Mouse (Mus musculus): ENCODE measurements around the gene Hoxa3. TPM values are rescaled to one million over a fixed set of nuclear protein-coding genes. Genes with fewer than 3 reads are reported as not detected.

Hoxa3 gene
- not detected in 2 replicates for polyA plus RNA-seq (2012; ENCODE audit: insufficient read depth, insufficient read length, missing spikeins)

GRCm38 (mm10) chr6:52213119-52213986 is at the start of gene Hoxa3, which contains the start of gene Gm28308:
Gene Hoxa3 (minus strand): TSS chr6:52213336.
Gene Gm28308 (minus strand): TSS chr6:52213339.
- Histone ChIP-seq H3K4me3 (ENCODE audit: insufficient read depth, low read length) (peak within 1 kb of the TSS; percentile 55), H3K4me1 (ENCODE audit: control insufficient read depth, insufficient read depth, low read length) (peaks cover 4% of the 10 kb centered on the region), H3K27ac (ENCODE audit: insufficient read depth, low read depth, low read length) (no peak within 1 kb of the TSS)
- no peak for TF ChIP-seq CTCF (IDR thresholded peaks at IDR 0.05; ENCODE audit: low read depth, low read length)
- TF ChIP-seq POLR2A (IDR thresholded peaks at IDR 0.05; ENCODE audit: borderline replicate concordance, low read depth, low read length): no peak

- no peak for TF ChIP-seq POLR2A (IDR thresholded peaks at IDR 0.05; ENCODE audit: borderline replicate concordance, low read depth, low read length)
- no peak for TF ChIP-seq CTCF (IDR thresholded peaks at IDR 0.05; ENCODE audit: low read depth, low read length)
- no peaks in the 10 kb centered on the region for H3K4me1 ChIP-seq (ENCODE audit: control insufficient read depth, insufficient read depth, low read length)
- peak overlapping the region; percentile 21 for H3K4me3 ChIP-seq (ENCODE audit: insufficient read depth, low read length)
- H3K27ac ChIP-seq (ENCODE audit: insufficient read depth, low read depth, low read length): no peak overlapping the region
Measured at GRCm38 (mm10) chr6:52262463-52263320, 49.6 kb upstream of the Hoxa3 start.

- Histone ChIP-seq H3K27ac (ENCODE audit: insufficient read depth, low read depth, low read length) (no peak overlapping the region), H3K4me1 (ENCODE audit: control insufficient read depth, insufficient read depth, low read length) (no peaks in the 10 kb centered on the region), H3K4me3 (ENCODE audit: insufficient read depth, low read length) (peak overlapping the region; percentile 21)
- TF ChIP-seq CTCF (IDR thresholded peaks at IDR 0.05; ENCODE audit: low read depth, low read length) (no peak), POLR2A (IDR thresholded peaks at IDR 0.05; ENCODE audit: borderline replicate concordance, low read depth, low read length) (no peak)
Measured at GRCm38 (mm10) chr6:52261751-52262462, 48.8 kb upstream of the Hoxa3 start.

- Histone ChIP-seq H3K4me1 (ENCODE audit: control insufficient read depth, insufficient read depth, low read length) (no peaks in the 10 kb centered on the region), H3K4me3 (ENCODE audit: insufficient read depth, low read length) (peak within 1 kb of the TSS; percentile 38), H3K27ac (ENCODE audit: insufficient read depth, low read depth, low read length) (no peak within 1 kb of the TSS)
- TF ChIP-seq CTCF (IDR thresholded peaks at IDR 0.05; ENCODE audit: low read depth, low read length) (no peak), POLR2A (IDR thresholded peaks at IDR 0.05; ENCODE audit: borderline replicate concordance, low read depth, low read length) (no peak)
Measured at GRCm38 (mm10) chr6:52260654-52261575, 47.8 kb upstream of the Hoxa3 start, which contains the start of gene Hoxa13. Gene Hoxa13 (minus strand): TSS chr6:52260880.

GRCm38 (mm10) chr6:52259811-52260261 is 46.7 kb upstream of the Hoxa3 start:
- TF ChIP-seq POLR2A (IDR thresholded peaks at IDR 0.05; ENCODE audit: borderline replicate concordance, low read depth, low read length) (no peak), CTCF (IDR thresholded peaks at IDR 0.05; ENCODE audit: low read depth, low read length) (no peak)
- Histone ChIP-seq H3K4me3 (ENCODE audit: insufficient read depth, low read length) (peak overlapping the region; percentile 19), H3K4me1 (ENCODE audit: control insufficient read depth, insufficient read depth, low read length) (no peaks in the 10 kb centered on the region), H3K27ac (ENCODE audit: insufficient read depth, low read depth, low read length) (no peak overlapping the region)

- H3K4me3 ChIP-seq (ENCODE audit: insufficient read depth, low read length): no peak overlapping the region
- TF ChIP-seq POLR2A (IDR thresholded peaks at IDR 0.05; ENCODE audit: borderline replicate concordance, low read depth, low read length) (no peak), CTCF (IDR thresholded peaks at IDR 0.05; ENCODE audit: low read depth, low read length) (no peak)
- H3K27ac ChIP-seq (ENCODE audit: insufficient read depth, low read depth, low read length): no peak overlapping the region
- no peaks in the 10 kb centered on the region for H3K4me1 ChIP-seq (ENCODE audit: control insufficient read depth, insufficient read depth, low read length)
Measured at GRCm38 (mm10) chr6:52259081-52259790, 46.1 kb upstream of the Hoxa3 start.

GRCm38 (mm10) chr6:52256956-52257355 is 43.8 kb upstream of the Hoxa3 start:
- no peak for TF ChIP-seq POLR2A (IDR thresholded peaks at IDR 0.05; ENCODE audit: borderline replicate concordance, low read depth, low read length)
- TF ChIP-seq CTCF (IDR thresholded peaks at IDR 0.05; ENCODE audit: low read depth, low read length): no peak
- H3K4me3 ChIP-seq (ENCODE audit: insufficient read depth, low read length): no peak overlapping the region
- no peak overlapping the region for H3K27ac ChIP-seq (ENCODE audit: insufficient read depth, low read depth, low read length)
- H3K4me1 ChIP-seq (ENCODE audit: control insufficient read depth, insufficient read depth, low read length): no peaks in the 10 kb centered on the region
